Mouse (Mus musculus) heart, postnatal 0 days (tissue): Measurements from ENCODE around the gene Prodh2.

Experiments used
- CTCF ChIP-seq: IDR thresholded peaks from 2 replicates; pipeline ENCODE4 v1.5.1; 2016; ENCODE audit warnings: antibody characterized with exemption, control low read depth, low read depth
- EP300 ChIP-seq: IDR thresholded peaks from 2 replicates; pipeline ENCODE4 v1.6.1; 2016; ENCODE audit warnings: antibody characterized with exemption, low read depth

DNA sequence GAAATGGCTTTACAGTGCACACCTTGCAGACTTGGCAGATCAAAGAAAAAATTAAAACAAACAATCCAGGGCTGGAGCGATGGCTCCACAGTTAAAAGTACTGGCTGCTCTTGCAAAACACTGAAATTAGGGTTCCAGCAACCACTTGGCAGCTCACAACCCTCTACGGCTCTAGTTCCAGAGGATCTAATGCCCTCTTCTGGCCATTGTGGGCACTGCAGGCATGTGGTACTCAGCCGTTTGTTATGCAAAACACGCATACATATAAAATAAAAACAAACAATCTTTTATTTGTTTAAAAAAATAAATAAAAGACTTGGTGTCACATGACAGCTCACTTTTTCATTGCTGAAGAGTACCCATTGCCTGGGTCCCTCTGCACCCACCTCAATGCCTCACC is 657 bp upstream of the Prodh2 start:
- peak; percentile 73 for TF ChIP-seq CTCF
- TF ChIP-seq EP300 = no peak
